23 mouse cellular contexts compared by ENCODE assay signal in the genomic region with DNA sequence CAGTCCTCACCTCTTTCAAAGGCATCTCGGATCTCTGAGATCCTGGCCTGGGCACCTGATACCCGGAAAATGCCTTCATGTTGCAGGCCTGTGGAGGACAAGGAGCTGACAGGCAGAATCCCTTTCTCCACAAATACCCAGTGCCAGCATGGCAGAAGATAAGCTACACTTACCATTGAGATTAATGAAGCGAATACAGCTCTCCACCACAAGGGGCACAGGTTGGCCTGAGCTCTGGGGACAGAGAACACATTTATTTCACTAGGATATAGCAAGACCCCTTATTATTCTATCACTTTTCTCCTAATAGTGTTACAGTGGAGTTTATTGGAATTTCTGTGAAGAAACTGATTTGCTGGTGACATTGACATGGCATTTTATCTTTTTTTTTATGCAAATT. TPM values are rescaled to one million over a fixed set of nuclear protein-coding genes. Genes with fewer than 3 reads are reported as not detected.
DNase-seq lines count a peak whose midpoint lies in the region; ATAC-seq and TF ChIP-seq lines count a peak whose summit lies in the region.
"Had no signal": no experiment of that assay in that cellular context is flagged by ENCODE, and none has a peak within 500 bp of the region (broad histone marks: within the 10 kb centered on the region; RNA-seq: fewer than 3 reads in every experiment).

No protein-coding gene starts in this region.

- DNase-seq in forebrain, postnatal 0 days: no peak
- no peak for DNase-seq in layer of hippocampus, adult 2 months (ENCODE audit: low spot score in 2 of 2)
- no peak for DNase-seq in layer of hippocampus, postnatal 36 days
- peak; percentile 14 for DNase-seq in midbrain, embryonic 14.5 days
- no peak for DNase-seq in midbrain, embryonic 11.5 days (ENCODE audit: low spot score, missing footprints)
- DNase-seq: cerebellum, adult 8-10 months; gastrocnemius, postnatal 36 days; kidney, postnatal 14 days had no signal

- H3K9me3 ChIP-seq in forebrain, postnatal 0 days (ENCODE audit: low read length): no peaks in the 10 kb centered on the region
- no peaks in the 10 kb centered on the region for H3K9me3 ChIP-seq in forebrain, embryonic 13.5 days (replicated peaks)
- no peaks in the 10 kb centered on the region for H3K9me3 ChIP-seq in midbrain, embryonic 14.5 days (ENCODE audit: control insufficient read depth, low read length)
- H3K9me3 ChIP-seq in midbrain, embryonic 11.5 days (ENCODE audit: control insufficient read depth, low read length): no peaks in the 10 kb centered on the region
- H3K9me3 ChIP-seq in kidney, embryonic 16.5 days (ENCODE audit: low read length): no peaks in the 10 kb centered on the region
- H3K9me3 ChIP-seq: embryonic facial prominence, embryonic 12.5 days; limb, embryonic 12.5 days; liver, embryonic 15.5 days; midbrain, embryonic 15.5 days; stomach, embryonic 15.5 days had no signal

- no peaks in the 10 kb centered on the region for H3K4me1 ChIP-seq in forebrain, postnatal 0 days (ENCODE audit: insufficient read depth)
- H3K4me1 ChIP-seq in forebrain, embryonic 13.5 days: no peaks in the 10 kb centered on the region
- no peaks in the 10 kb centered on the region for H3K4me1 ChIP-seq in midbrain, embryonic 14.5 days (ENCODE audit: control insufficient read depth, insufficient read depth, low read length)
- no peaks in the 10 kb centered on the region for H3K4me1 ChIP-seq in midbrain, embryonic 11.5 days (ENCODE audit: control insufficient read depth, insufficient read depth, low read length)
- no peaks in the 10 kb centered on the region for H3K4me1 ChIP-seq in kidney, embryonic 16.5 days (ENCODE audit: insufficient read depth, low read length)
- H3K4me1 ChIP-seq: embryonic facial prominence, embryonic 12.5 days; limb, embryonic 12.5 days; liver, embryonic 15.5 days; midbrain, embryonic 15.5 days; stomach, embryonic 15.5 days had no signal

- H3K9ac ChIP-seq in forebrain, postnatal 0 days: no peak overlapping the region
- no peak overlapping the region for H3K9ac ChIP-seq in forebrain, embryonic 13.5 days
- no peak overlapping the region for H3K9ac ChIP-seq in midbrain, embryonic 14.5 days (replicated peaks; ENCODE audit: low read length)
- no peak overlapping the region for H3K9ac ChIP-seq in midbrain, embryonic 11.5 days (ENCODE audit: low read length)
- H3K9ac ChIP-seq in kidney, embryonic 16.5 days (replicated peaks; ENCODE audit: low read length): no peak overlapping the region
- H3K9ac ChIP-seq: embryonic facial prominence, embryonic 12.5 days; hindbrain, embryonic 14.5 days; limb, embryonic 12.5 days; liver, embryonic 15.5 days; midbrain, embryonic 15.5 days; stomach, embryonic 15.5 days had no signal

- no peaks in the 10 kb centered on the region for H3K27me3 ChIP-seq in forebrain, postnatal 0 days (ENCODE audit: insufficient read depth, low read length)
- H3K27me3 ChIP-seq in forebrain, embryonic 13.5 days: no peaks in the 10 kb centered on the region
- H3K27me3 ChIP-seq in midbrain, embryonic 14.5 days (ENCODE audit: control insufficient read depth, insufficient read depth, low read length): no peaks in the 10 kb centered on the region
- H3K27me3 ChIP-seq in midbrain, embryonic 11.5 days (ENCODE audit: control insufficient read depth, insufficient read depth, low read length): no peaks in the 10 kb centered on the region
- H3K27me3 ChIP-seq in kidney, embryonic 16.5 days (ENCODE audit: insufficient read depth, low read length): no peaks in the 10 kb centered on the region; the same call in 1 of the 2 replicates
- H3K27me3 ChIP-seq: embryonic facial prominence, embryonic 12.5 days; limb, embryonic 12.5 days; liver, embryonic 15.5 days; midbrain, embryonic 15.5 days; stomach, embryonic 15.5 days had no signal

- WGBS in forebrain, postnatal 0 days: 77% methylated on average over 3 of the region's 3 CpGs
- 74% methylated on average over 3 of the region's 3 CpGs for WGBS in forebrain, embryonic 13.5 days
- WGBS in midbrain, embryonic 14.5 days: 66% methylated on average over 3 of the region's 3 CpGs
- 79% methylated on average over 3 of the region's 3 CpGs for WGBS in midbrain, embryonic 11.5 days
- 73% methylated on average over 3 of the region's 3 CpGs for WGBS in kidney, embryonic 16.5 days

- peak; percentile 42 for TF ChIP-seq CTCF in forebrain, postnatal 0 days (IDR thresholded peaks at IDR 0.05; ENCODE audit: low read depth)
- peak; percentile 61 for TF ChIP-seq CTCF in layer of hippocampus, adult 2 months (conservative IDR thresholded peaks at IDR 0.05)

- ATAC-seq in forebrain, postnatal 0 days: no peak
- no peak for ATAC-seq in forebrain, embryonic 13.5 days
- no peak for ATAC-seq in midbrain, embryonic 14.5 days (ENCODE audit: low FRiP score, low TSS enrichment)
- no peak for ATAC-seq in midbrain, embryonic 11.5 days (ENCODE audit: low FRiP score)
- peak; percentile 77 for ATAC-seq in megakaryocyte-erythroid progenitor cell, adult 5-6 weeks (replicated peaks; ENCODE audit: low FRiP score, low TSS enrichment, poor library complexity, severe bottlenecking)
- no peak for ATAC-seq in kidney, embryonic 16.5 days (ENCODE audit: low FRiP score, low TSS enrichment)
- ATAC-seq: forebrain, embryonic 14.5 days; intestine, embryonic 16.5 days; midbrain, embryonic 15.5 days had no signal

- H3K4me3 ChIP-seq in forebrain, postnatal 0 days (ENCODE audit: low read depth, low read length): no peak overlapping the region
- no peak overlapping the region for H3K4me3 ChIP-seq in forebrain, embryonic 13.5 days
- H3K4me3 ChIP-seq in layer of hippocampus, adult 2 months: no peak overlapping the region
- no peak overlapping the region for H3K4me3 ChIP-seq in midbrain, embryonic 14.5 days (replicated peaks; ENCODE audit: low read depth, low read length)
- H3K4me3 ChIP-seq in midbrain, embryonic 11.5 days (ENCODE audit: low read depth, low read length): no peak overlapping the region
- H3K4me3 ChIP-seq in kidney, embryonic 16.5 days (ENCODE audit: low read length): no peak overlapping the region
- H3K4me3 ChIP-seq: embryonic facial prominence, embryonic 12.5 days; erythroblast, embryonic 14.5 days; limb, embryonic 12.5 days; liver, embryonic 15.5 days; midbrain, embryonic 15.5 days; stomach, embryonic 15.5 days had no signal

- no peak overlapping the region for H3K4me2 ChIP-seq in forebrain, postnatal 0 days (ENCODE audit: low read depth)
- no peak overlapping the region for H3K4me2 ChIP-seq in forebrain, embryonic 13.5 days
- no peak overlapping the region for H3K4me2 ChIP-seq in midbrain, embryonic 14.5 days (ENCODE audit: low read length)
- H3K4me2 ChIP-seq in midbrain, embryonic 11.5 days: no peak overlapping the region
- H3K4me2 ChIP-seq in kidney, embryonic 16.5 days (replicated peaks; ENCODE audit: low read depth, low read length): no peak overlapping the region
- H3K4me2 ChIP-seq: embryonic facial prominence, embryonic 12.5 days; hindbrain, embryonic 14.5 days; limb, embryonic 12.5 days; liver, embryonic 15.5 days; midbrain, embryonic 15.5 days; stomach, embryonic 15.5 days had no signal

- no peak overlapping the region for H3K27ac ChIP-seq in forebrain, postnatal 0 days (ENCODE audit: low read depth, low read length)
- no peak overlapping the region for H3K27ac ChIP-seq in forebrain, embryonic 13.5 days
- H3K27ac ChIP-seq in layer of hippocampus, adult 2 months: no peak overlapping the region
- no peak overlapping the region for H3K27ac ChIP-seq in midbrain, embryonic 14.5 days (replicated peaks; ENCODE audit: low read depth, low read length)
- H3K27ac ChIP-seq in midbrain, embryonic 11.5 days (ENCODE audit: low read depth, low read length): no peak overlapping the region
- no peak overlapping the region for H3K27ac ChIP-seq in kidney, embryonic 16.5 days (ENCODE audit: low read length)
- H3K27ac ChIP-seq: embryonic facial prominence, embryonic 12.5 days; hindbrain, embryonic 14.5 days; limb, embryonic 12.5 days; liver, embryonic 15.5 days; macrophage; midbrain, embryonic 15.5 days; stomach, embryonic 15.5 days had no signal

- H3K36me3 ChIP-seq in forebrain, postnatal 0 days (ENCODE audit: insufficient read depth): no peaks in the 10 kb centered on the region
- H3K36me3 ChIP-seq in forebrain, embryonic 13.5 days (ENCODE audit: poor library complexity, severe bottlenecking): no peaks in the 10 kb centered on the region
- H3K36me3 ChIP-seq in midbrain, embryonic 14.5 days (ENCODE audit: control insufficient read depth, insufficient read depth, low read length): no peaks in the 10 kb centered on the region
- no peaks in the 10 kb centered on the region for H3K36me3 ChIP-seq in midbrain, embryonic 11.5 days (ENCODE audit: control insufficient read depth, insufficient read depth, low read length)
- no peaks in the 10 kb centered on the region for H3K36me3 ChIP-seq in kidney, embryonic 16.5 days (ENCODE audit: insufficient read depth, low read length)
- H3K36me3 ChIP-seq: embryonic facial prominence, embryonic 12.5 days; limb, embryonic 12.5 days; liver, embryonic 15.5 days; midbrain, embryonic 15.5 days; stomach, embryonic 15.5 days had no signal

RNA-seq across cellular contexts. Expression of gene L1cam, which starts 2.1 kb away (rescaled TPM):
- total RNA-seq in forebrain, postnatal 0 days (2014; rRNA removed): 225 and 256 TPM in 2 replicates
- polyA plus RNA-seq in forebrain, postnatal 0 days (2015; fragmentation: Nextera tagmentation; extraction: Ambion mirVana): 75.9 and 100 TPM in 2 replicates
- polyA plus RNA-seq in forebrain, embryonic 13.5 days (2015; fragmentation: Nextera tagmentation; extraction: Ambion mirVana): 42.7 and 45.4 TPM in 2 replicates
- 100 to 1,000 TPM; 118 to 139 TPM for total RNA-seq in layer of hippocampus, adult 2 months (2021)
- total RNA-seq in layer of hippocampus, postnatal 36 days (2021): 100 to 1,000 TPM; 134 TPM
- polyA plus RNA-seq in midbrain, embryonic 14.5 days (2014; fragmentation: Nextera tagmentation; extraction: Ambion mirVana): 84.0 and 103 TPM in 2 replicates
- polyA plus RNA-seq in midbrain, embryonic 11.5 days (2014; fragmentation: Nextera tagmentation; extraction: Ambion mirVana): 18.3 and 21.3 TPM in 2 replicates
- not detected in 2 replicates for total RNA-seq in megakaryocyte-erythroid progenitor cell, adult 5-6 weeks (2014; fragmentation: Nextera tagmentation)
- total RNA-seq in megakaryocyte-erythroid progenitor cell, adult 5-6 weeks (2017): 0.15 and 2.0 TPM in 2 replicates
- 7.9 and 10.3 TPM in 2 replicates for polyA plus RNA-seq in kidney, embryonic 16.5 days (2015; fragmentation: Nextera tagmentation; extraction: Ambion mirVana)

RNA-seq across cellular contexts. Expression of gene Avpr2, which starts 6.1 kb away (rescaled TPM):
- not detected in 2 replicates for total RNA-seq in forebrain, postnatal 0 days (2014; rRNA removed)
- polyA plus RNA-seq in forebrain, postnatal 0 days (2015; fragmentation: Nextera tagmentation; extraction: Ambion mirVana): not detected in 2 replicates
- 0.15 and 0.24 TPM in 2 replicates for polyA plus RNA-seq in forebrain, embryonic 13.5 days (2015; fragmentation: Nextera tagmentation; extraction: Ambion mirVana)
- not detected for total RNA-seq in layer of hippocampus, adult 2 months (2021)
- total RNA-seq in layer of hippocampus, postnatal 36 days (2021): not detected
- not detected in 2 replicates for polyA plus RNA-seq in midbrain, embryonic 14.5 days (2014; fragmentation: Nextera tagmentation; extraction: Ambion mirVana)
- polyA plus RNA-seq in midbrain, embryonic 11.5 days (2014; fragmentation: Nextera tagmentation; extraction: Ambion mirVana): not detected in 2 replicates
- total RNA-seq in megakaryocyte-erythroid progenitor cell, adult 5-6 weeks (2014; fragmentation: Nextera tagmentation): not detected in 2 replicates
- total RNA-seq in megakaryocyte-erythroid progenitor cell, adult 5-6 weeks (2017): not detected in 2 replicates
- polyA plus RNA-seq in kidney, embryonic 16.5 days (2015; fragmentation: Nextera tagmentation; extraction: Ambion mirVana): 7.1 and 7.7 TPM in 2 replicates
- total RNA-seq: adrenal gland, adult 18-20 months; gastrocnemius, postnatal 36 days; layer of hippocampus, adult 8-10 months had no signal
- polyA plus RNA-seq: erythroblast, embryonic 14.5 days; forebrain, embryonic 14.5 days had no signal

RNA-seq across cellular contexts. Expression of gene Arhgap4, which starts 23.7 kb away (rescaled TPM):
- 2.0 and 4.8 TPM in 2 replicates for total RNA-seq in forebrain, postnatal 0 days (2014; rRNA removed)
- polyA plus RNA-seq in forebrain, postnatal 0 days (2015; fragmentation: Nextera tagmentation; extraction: Ambion mirVana): 1.1 and 1.6 TPM in 2 replicates
- polyA plus RNA-seq in forebrain, embryonic 13.5 days (2015; fragmentation: Nextera tagmentation; extraction: Ambion mirVana): 1.7 and 2.0 TPM in 2 replicates
- 1 to 10 TPM; 5.3 to 7.2 TPM for total RNA-seq in layer of hippocampus, adult 2 months (2021)
- total RNA-seq in layer of hippocampus, postnatal 36 days (2021): 1 to 10 TPM; 5.4 to 6.4 TPM
- polyA plus RNA-seq in midbrain, embryonic 14.5 days (2014; fragmentation: Nextera tagmentation; extraction: Ambion mirVana): 1.8 and 2.1 TPM in 2 replicates
- 1.7 and 2.1 TPM in 2 replicates for polyA plus RNA-seq in midbrain, embryonic 11.5 days (2014; fragmentation: Nextera tagmentation; extraction: Ambion mirVana)
- 27.6 and 32.5 TPM in 2 replicates for total RNA-seq in megakaryocyte-erythroid progenitor cell, adult 5-6 weeks (2014; fragmentation: Nextera tagmentation)
- total RNA-seq in megakaryocyte-erythroid progenitor cell, adult 5-6 weeks (2017): 13.7 and 20.1 TPM in 2 replicates
- polyA plus RNA-seq in kidney, embryonic 16.5 days (2015; fragmentation: Nextera tagmentation; extraction: Ambion mirVana): 4.3 and 4.8 TPM in 2 replicates

RNA-seq across cellular contexts. Expression of gene Naa10, which starts 23.8 kb away (rescaled TPM):
- 68.9 and 71.2 TPM in 2 replicates for total RNA-seq in forebrain, postnatal 0 days (2014; rRNA removed)
- 92.1 and 100 TPM in 2 replicates for polyA plus RNA-seq in forebrain, postnatal 0 days (2015; fragmentation: Nextera tagmentation; extraction: Ambion mirVana)
- polyA plus RNA-seq in forebrain, embryonic 13.5 days (2015; fragmentation: Nextera tagmentation; extraction: Ambion mirVana): 127 and 132 TPM in 2 replicates
- total RNA-seq in layer of hippocampus, adult 2 months (2021): 10 to 100 TPM; 68.0 to 72.0 TPM
- total RNA-seq in layer of hippocampus, postnatal 36 days (2021): 10 to 100 TPM; 65.5 to 70.5 TPM
- 82.2 and 89.0 TPM in 2 replicates for polyA plus RNA-seq in midbrain, embryonic 14.5 days (2014; fragmentation: Nextera tagmentation; extraction: Ambion mirVana)
- polyA plus RNA-seq in midbrain, embryonic 11.5 days (2014; fragmentation: Nextera tagmentation; extraction: Ambion mirVana): 117 and 121 TPM in 2 replicates
- total RNA-seq in megakaryocyte-erythroid progenitor cell, adult 5-6 weeks (2014; fragmentation: Nextera tagmentation): 224 and 245 TPM in 2 replicates
- total RNA-seq in megakaryocyte-erythroid progenitor cell, adult 5-6 weeks (2017): 150 TPM in 2 replicates
- polyA plus RNA-seq in kidney, embryonic 16.5 days (2015; fragmentation: Nextera tagmentation; extraction: Ambion mirVana): 147 and 159 TPM in 2 replicates

RNA-seq across cellular contexts. Expression of gene Renbp, which starts 32.7 kb away (rescaled TPM):
- 4.9 and 13.1 TPM in 2 replicates for total RNA-seq in forebrain, postnatal 0 days (2014; rRNA removed)
- polyA plus RNA-seq in forebrain, postnatal 0 days (2015; fragmentation: Nextera tagmentation; extraction: Ambion mirVana): 11.7 and 12.4 TPM in 2 replicates
- polyA plus RNA-seq in forebrain, embryonic 13.5 days (2015; fragmentation: Nextera tagmentation; extraction: Ambion mirVana): 7.2 and 8.9 TPM in 2 replicates
- total RNA-seq in layer of hippocampus, adult 2 months (2021): 1 to 10 TPM; 4.5 to 6.2 TPM
- total RNA-seq in layer of hippocampus, postnatal 36 days (2021): 1 to 10 TPM; 3.0 to 4.2 TPM
- 3.0 and 11.1 TPM in 2 replicates for polyA plus RNA-seq in midbrain, embryonic 14.5 days (2014; fragmentation: Nextera tagmentation; extraction: Ambion mirVana)
- polyA plus RNA-seq in midbrain, embryonic 11.5 days (2014; fragmentation: Nextera tagmentation; extraction: Ambion mirVana): 14.4 and 17.6 TPM in 2 replicates
- 3.3 and 7.6 TPM in 2 replicates for total RNA-seq in megakaryocyte-erythroid progenitor cell, adult 5-6 weeks (2014; fragmentation: Nextera tagmentation)
- 6.9 and 11.0 TPM in 2 replicates for total RNA-seq in megakaryocyte-erythroid progenitor cell, adult 5-6 weeks (2017)
- polyA plus RNA-seq in kidney, embryonic 16.5 days (2015; fragmentation: Nextera tagmentation; extraction: Ambion mirVana): 65.1 and 66.2 TPM in 2 replicates
